Mouse (Mus musculus) midbrain, embryonic 16.5 days (tissue): ENCODE measurements around the gene Chd9. TPM values are rescaled to one million over a fixed set of nuclear protein-coding genes. Genes with fewer than 3 reads are reported as not detected.

Experiments used
- ATAC-seq: fragments of 200-750 bp; cut with Nextera tagmentation; 2 replicates; pipeline ENCODE4 v1.8.0; 2017; ENCODE audit warnings: moderate TSS enrichment
- H3K27ac ChIP-seq: fragments of 300-500 bp; sonication (generic); 2 replicates; pipeline ENCODE4 v1.5.1; 2014; ENCODE audit warnings: mild to moderate bottlenecking, low read length, mixed read lengths
- H3K27me3 ChIP-seq: fragments of 300-500 bp; sonication (generic); 2 replicates; pipeline ENCODE4 v1.6.1; 2014; ENCODE audit warnings: low read depth, low read length, mixed read lengths; ENCODE audit not compliant: control insufficient read depth, insufficient read depth
- H3K36me3 ChIP-seq: fragments of 300-500 bp; sonication (generic); 2 replicates; pipeline ENCODE4 v1.6.1; 2014; ENCODE audit warnings: mild to moderate bottlenecking, low read length, moderate library complexity, mixed read lengths; ENCODE audit not compliant: control insufficient read depth, insufficient read depth
- H3K4me1 ChIP-seq: fragments of 300-500 bp; sonication (generic); 2 replicates; pipeline ENCODE4 v1.6.1; 2014; ENCODE audit warnings: mild to moderate bottlenecking, low read length, mixed read lengths; ENCODE audit not compliant: control insufficient read depth, insufficient read depth
- H3K4me2 ChIP-seq: fragments of 300-500 bp; sonication (generic); 2 replicates; pipeline ENCODE4 v1.6.1; 2014; ENCODE audit warnings: mild to moderate bottlenecking, low read length, mixed read lengths
- H3K4me3 ChIP-seq: fragments of 300-500 bp; sonication (generic); 2 replicates; pipeline ENCODE4 v1.5.1; 2014; ENCODE audit warnings: low read depth, mild to moderate bottlenecking, low read length, moderate library complexity, mixed read lengths
- H3K9ac ChIP-seq: fragments of 300-500 bp; sonication (generic); 2 replicates; pipeline ENCODE4 v1.6.1; 2014; ENCODE audit warnings: low read depth, low read length, mixed read lengths
- H3K9me3 ChIP-seq: fragments of 300-500 bp; sonication (generic); replicated peaks from 2 replicates; pipeline ENCODE4 v1.6.1; 2014; ENCODE audit warnings: mild to moderate bottlenecking, low read length, mixed read lengths; ENCODE audit not compliant: control insufficient read depth, poor library complexity, severe bottlenecking
- WGBS: fragments of 180-500 bp; shearing (Covaris S2); extraction: QIAGEN DNeasy Blood & Tissue Kit; methylation state at CpG from one replicate; pipeline ENCODE4 v1.1.7; 2014; 5-methylcytosine and 5-hydroxymethylcytosine counted together
- polyA plus RNA-seq: library from polyadenylated mRNA; unstranded; fragments of >200 nt; fragmentation: Nextera tagmentation; extraction: Ambion mirVana; gene quantifications from 2 replicates; pipeline ENCODE4 v1.2.1, GENCODE M21; 2015

Gene Chd9
- polyA plus RNA-seq, 1 experiment from 2014 or later = 68.4 TPM

DNA sequence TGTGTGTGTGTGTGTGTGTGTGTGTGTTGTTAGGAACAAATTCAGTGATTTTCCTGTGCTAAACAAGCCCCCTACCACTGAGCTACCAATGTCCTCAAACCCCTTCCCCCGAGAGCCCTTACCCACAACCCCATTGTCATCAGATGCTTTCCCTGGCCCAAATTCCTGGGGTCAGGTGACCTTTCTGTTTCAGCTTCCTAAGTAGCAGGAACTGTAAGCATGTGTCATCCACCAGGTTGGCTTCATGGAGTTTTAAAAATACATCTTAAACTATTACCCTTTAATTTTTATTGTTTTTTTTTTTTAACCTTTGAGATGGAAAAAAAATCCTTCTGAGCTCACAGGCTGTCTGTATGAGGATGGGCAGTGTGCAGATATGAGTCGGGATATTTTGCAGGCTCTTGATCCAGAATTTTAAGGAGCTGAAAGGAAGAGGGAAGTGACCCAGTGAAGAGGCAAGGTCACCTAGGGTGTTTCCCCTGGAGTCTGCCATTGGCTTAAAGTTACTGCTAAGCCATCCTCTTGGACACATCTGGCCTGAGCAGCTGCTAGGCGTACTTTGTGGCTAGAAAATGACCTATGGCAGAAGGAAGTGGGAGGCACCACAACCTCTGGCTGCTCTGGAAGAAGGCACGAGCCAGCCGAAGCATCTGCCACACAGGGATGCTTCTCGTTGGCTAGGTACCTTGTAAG lies 5.6 kb downstream of the Chd9 start:
- Histone ChIP-seq H3K4me1 (peaks cover 4% of the 10 kb centered on the region; the same call in 1 of the 2 replicates), H3K27me3 (no peaks in the 10 kb centered on the region), H3K36me3 (no peaks in the 10 kb centered on the region), H3K9me3 (no peaks in the 10 kb centered on the region), H3K4me3 (no peak overlapping the region), H3K27ac (no peak overlapping the region), H3K9ac (no peak overlapping the region), H3K4me2 (no peak overlapping the region)
- WGBS = 79% methylated on average over 6 of the region's 6 CpGs
- ATAC-seq = no peak

DNA sequence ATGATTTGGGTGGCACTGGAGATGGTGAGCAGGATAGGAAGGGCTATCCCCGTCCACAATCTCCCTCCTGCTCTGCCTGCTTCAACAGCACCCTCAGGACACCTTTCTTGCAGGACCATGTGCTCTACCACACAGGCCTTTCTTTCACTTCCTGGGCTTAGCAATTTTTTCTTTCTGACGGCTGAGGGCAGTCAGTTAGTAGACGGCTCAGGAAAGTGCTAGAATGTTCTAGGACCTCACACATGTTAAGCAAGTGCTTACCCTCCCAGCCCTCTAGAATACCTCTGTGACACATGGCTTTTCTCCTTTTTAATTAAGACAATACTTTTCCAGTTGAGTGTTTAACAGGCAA lies 6.1 kb downstream of the Chd9 start:
- H3K4me2 ChIP-seq = no peak overlapping the region
- H3K27ac ChIP-seq = no peak overlapping the region
- H3K36me3 ChIP-seq = no peaks in the 10 kb centered on the region
- 92% methylated on average over 3 of the region's 3 CpGs for WGBS
- H3K4me3 ChIP-seq = no peak overlapping the region
- ATAC-seq = no peak
- peaks cover 4% of the 10 kb centered on the region; the same call in 1 of the 2 replicates for H3K4me1 ChIP-seq
- no peak overlapping the region for H3K9ac ChIP-seq
- no peaks in the 10 kb centered on the region for H3K9me3 ChIP-seq
- H3K27me3 ChIP-seq = no peaks in the 10 kb centered on the region

DNA sequence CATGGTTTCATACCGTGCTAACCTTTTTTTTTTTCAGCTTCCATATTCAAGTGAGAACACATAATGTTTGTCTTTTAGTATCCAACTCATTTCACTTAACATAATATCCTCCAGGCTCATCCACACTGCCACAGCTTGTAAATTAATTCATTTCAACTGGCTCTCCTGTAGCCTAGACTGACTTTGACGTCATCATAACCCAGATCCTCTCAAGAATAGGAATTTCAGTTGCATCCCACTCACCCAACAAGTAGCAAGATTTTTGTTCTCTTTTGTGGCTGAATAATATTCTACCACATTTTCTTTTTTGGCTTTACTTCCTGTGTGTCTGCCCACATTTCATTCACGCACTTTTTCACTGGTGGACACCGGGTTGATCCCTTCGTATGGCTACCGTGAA lies 9.3 kb downstream of the Chd9 start:
- no peak overlapping the region for H3K27ac ChIP-seq
- H3K36me3 ChIP-seq = no peaks in the 10 kb centered on the region
- H3K9me3 ChIP-seq = no peaks in the 10 kb centered on the region
- H3K27me3 ChIP-seq = no peaks in the 10 kb centered on the region
- no peaks in the 10 kb centered on the region for H3K4me1 ChIP-seq
- H3K9ac ChIP-seq = no peak overlapping the region
- ATAC-seq = no peak
- H3K4me2 ChIP-seq = no peak overlapping the region
- H3K4me3 ChIP-seq = no peak overlapping the region
- WGBS = 89% methylated on average over 6 of the region's 6 CpGs

DNA sequence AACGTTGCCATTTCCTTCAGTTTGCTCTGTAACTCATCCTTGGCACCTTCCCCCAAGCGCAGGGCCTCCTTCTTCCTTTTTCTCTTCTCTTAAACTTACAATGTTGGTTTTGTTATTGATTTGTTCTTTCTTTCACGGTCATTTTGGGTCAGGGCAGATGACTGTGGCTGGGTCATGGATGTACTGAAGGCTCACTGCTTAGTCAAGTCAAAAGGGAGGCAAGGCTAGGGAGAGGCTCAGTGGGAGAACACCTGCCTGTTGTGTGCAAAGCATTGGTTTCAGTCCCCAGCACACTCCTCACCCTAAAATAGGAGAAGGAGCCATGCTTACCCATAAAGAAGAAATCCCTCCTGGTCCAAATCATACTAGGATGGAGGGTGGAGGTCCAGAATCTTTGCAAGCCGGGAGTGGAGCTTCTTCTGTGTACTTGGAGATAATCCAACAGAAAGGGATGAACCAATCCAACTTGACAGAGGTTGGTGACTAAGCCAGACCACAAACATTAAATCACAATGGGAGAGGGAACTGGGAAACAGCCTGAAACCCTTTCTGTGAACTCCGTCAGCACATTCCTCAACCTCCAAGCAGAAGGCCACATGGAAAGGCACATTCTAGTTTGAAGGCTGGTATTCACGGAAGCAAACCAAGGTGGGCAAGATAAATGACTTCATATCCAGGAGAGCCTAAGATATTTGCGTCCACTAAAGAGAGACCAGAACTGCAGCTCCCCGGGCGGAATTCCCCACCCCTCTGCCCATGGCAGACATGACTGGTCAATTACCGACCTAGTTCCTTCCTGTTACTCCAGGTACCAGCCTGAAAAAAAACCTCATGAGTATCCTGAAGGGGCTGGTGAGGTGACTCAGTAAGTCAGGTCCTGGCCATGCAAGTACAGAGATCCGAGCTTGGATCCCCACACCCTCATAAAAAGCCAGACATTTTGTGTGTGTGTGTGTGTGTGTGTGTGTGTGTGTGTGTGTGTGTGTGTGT lies 11.9 kb downstream of the Chd9 start:
- Histone ChIP-seq H3K4me3 (no peak overlapping the region), H3K9ac (no peak overlapping the region), H3K27me3 (no peaks in the 10 kb centered on the region), H3K27ac (no peak overlapping the region), H3K4me1 (no peaks in the 10 kb centered on the region), H3K9me3 (no peaks in the 10 kb centered on the region), H3K36me3 (no peaks in the 10 kb centered on the region), H3K4me2 (no peak overlapping the region)
- WGBS = 77% methylated on average over 11 of the region's 11 CpGs
- no peak for ATAC-seq

DNA sequence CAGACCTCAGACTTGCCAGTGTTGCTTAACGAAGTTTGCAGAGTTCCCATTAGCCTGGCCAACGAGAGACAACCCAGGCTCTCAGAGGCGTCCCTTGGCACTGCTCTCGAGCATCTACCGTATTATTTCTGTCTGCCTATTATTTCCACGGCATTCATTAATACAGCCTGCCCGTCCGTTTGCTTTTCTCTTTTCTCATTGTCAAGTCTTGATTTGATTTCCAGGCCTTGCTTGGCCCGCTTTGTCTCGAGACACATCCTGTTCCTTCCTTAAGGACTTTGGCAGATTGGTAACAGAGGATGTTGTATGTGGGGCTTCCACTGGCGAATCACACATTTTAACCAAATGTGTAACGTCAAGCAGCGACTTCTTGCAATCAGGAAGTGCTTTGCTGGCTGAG lies 13.2 kb downstream of the Chd9 start:
- Histone ChIP-seq H3K27ac (no peak overlapping the region), H3K4me1 (no peaks in the 10 kb centered on the region), H3K4me3 (no peak overlapping the region), H3K36me3 (no peaks in the 10 kb centered on the region), H3K4me2 (no peak overlapping the region), H3K9ac (no peak overlapping the region), H3K27me3 (no peaks in the 10 kb centered on the region), H3K9me3 (no peaks in the 10 kb centered on the region)
- 52% methylated on average over 13 of the region's 13 CpGs for WGBS
- no peak for ATAC-seq

DNA sequence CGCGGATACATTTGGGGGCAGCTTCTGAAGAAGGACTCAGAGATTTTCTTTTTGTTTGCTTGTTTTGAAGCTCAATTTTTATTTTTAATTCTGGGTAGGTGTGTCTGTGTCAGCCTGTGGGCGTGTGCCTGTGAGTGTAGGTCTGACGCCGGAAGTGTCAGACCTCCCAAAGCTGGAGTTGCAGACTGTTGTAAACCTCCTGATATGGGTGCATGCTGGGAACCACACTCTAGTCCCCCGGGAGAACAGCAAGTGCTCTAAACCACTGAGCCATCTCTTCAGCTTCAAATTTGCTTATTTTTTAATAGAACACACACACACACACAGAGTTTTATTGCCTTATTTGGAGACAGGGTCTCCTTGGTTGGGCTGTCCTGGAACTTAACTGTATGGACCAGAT lies 15.0 kb downstream of the Chd9 start:
- no peak for ATAC-seq
- no peaks in the 10 kb centered on the region for H3K9me3 ChIP-seq
- no peak overlapping the region for H3K4me3 ChIP-seq
- H3K27ac ChIP-seq = no peak overlapping the region
- WGBS = 85% methylated on average over 6 of the region's 6 CpGs
- no peaks in the 10 kb centered on the region for H3K4me1 ChIP-seq
- no peaks in the 10 kb centered on the region for H3K27me3 ChIP-seq
- no peak overlapping the region for H3K9ac ChIP-seq
- H3K36me3 ChIP-seq = no peaks in the 10 kb centered on the region
- no peak overlapping the region for H3K4me2 ChIP-seq

DNA sequence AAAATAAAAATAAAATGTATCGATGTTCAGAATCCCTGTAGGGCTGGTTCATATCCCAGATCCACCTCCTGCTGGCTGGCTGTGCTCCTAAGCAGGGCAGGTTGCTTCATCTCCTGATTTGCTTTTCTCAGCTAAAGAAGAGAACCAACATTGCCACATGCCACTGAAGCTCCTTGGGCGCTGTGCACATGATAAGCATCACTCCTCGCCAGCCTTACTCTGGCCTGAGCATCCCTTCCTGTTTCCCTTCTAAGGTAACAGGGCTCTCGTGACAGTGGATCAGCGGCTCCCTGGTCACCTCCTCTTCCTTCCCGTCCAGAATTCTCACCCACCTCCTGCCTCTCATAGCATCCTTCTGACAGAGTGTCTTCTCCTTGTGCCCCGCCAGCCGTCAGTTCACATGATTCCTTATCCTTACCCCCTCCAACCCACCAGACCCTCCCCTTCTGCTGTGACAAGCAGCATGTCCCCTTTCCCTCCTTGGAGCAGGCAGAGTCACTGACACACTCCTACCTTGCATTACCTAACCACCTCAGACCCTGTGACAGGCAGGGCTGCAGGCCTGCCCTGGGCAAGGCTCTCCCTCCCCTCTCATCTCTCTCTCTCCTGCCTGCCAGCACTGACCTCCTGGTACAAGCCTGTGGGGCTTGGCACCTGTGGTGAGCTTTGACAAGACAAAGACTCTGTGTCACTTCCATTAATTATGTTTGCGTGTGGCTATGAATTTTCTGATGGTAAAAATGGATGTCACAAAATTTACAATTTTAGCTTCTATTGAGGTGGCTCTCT lies 16.2 kb downstream of the Chd9 start:
- no peak for ATAC-seq
- Histone ChIP-seq H3K4me1 (peaks cover 4% of the 10 kb centered on the region), H3K27me3 (no peaks in the 10 kb centered on the region), H3K4me2 (no peak overlapping the region), H3K9ac (0 out of 2 replicates have a peak overlapping the region, but pooled peaks have one; percentile 21), H3K4me3 (no peak overlapping the region), H3K36me3 (no peaks in the 10 kb centered on the region), H3K27ac (no peak overlapping the region), H3K9me3 (no peaks in the 10 kb centered on the region)
- 78% methylated on average over 9 of the region's 9 CpGs for WGBS

DNA sequence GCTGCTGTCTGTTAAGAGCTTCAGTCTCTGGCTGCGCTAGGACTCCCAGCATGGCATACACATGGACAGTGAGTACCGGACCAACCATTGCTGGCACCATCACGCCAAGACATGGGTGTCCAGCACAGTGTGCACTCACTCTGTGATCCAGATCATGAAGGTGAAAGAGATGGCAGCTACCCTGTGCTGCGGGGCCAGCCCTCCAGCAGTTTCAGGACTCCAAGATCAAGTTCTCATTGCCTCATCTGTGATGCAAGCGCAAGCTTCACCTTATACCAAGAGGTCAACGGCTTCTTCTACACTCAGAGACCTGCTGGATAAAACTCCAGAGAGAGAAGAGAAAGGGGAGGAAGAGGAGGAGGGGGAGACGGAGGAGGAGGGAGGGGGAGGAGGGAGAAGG lies 19.8 kb downstream of the Chd9 start:
- Histone ChIP-seq H3K27ac (no peak overlapping the region), H3K27me3 (no peaks in the 10 kb centered on the region), H3K4me3 (no peak overlapping the region), H3K4me1 (peaks cover 10% of the 10 kb centered on the region), H3K36me3 (no peaks in the 10 kb centered on the region), H3K4me2 (no peak overlapping the region), H3K9me3 (no peaks in the 10 kb centered on the region), H3K9ac (no peak overlapping the region)
- whole genome bisulfite sequencing = 88% methylated on average over 7 of the region's 7 CpGs
- ATAC-seq = no peak
